Comparison of ENCODE assay signal across 21 mouse cellular contexts in genomic region chr4:33797964-33798363, GRCm38 (mm10).
DNase-seq lines count a peak whose midpoint lies in the region; ATAC-seq lines count a peak whose summit lies in the region.
"Had no signal": no experiment of that assay in that cellular context is flagged by ENCODE, and none has a peak within 500 bp of the region (broad histone marks: within the 10 kb centered on the region; RNA-seq: fewer than 3 reads in every experiment).

No protein-coding gene starts in this region.

- peak; percentile 31 to 39 for DNase-seq in frontal cortex, postnatal 36 days (ENCODE audit: low spot score in 2 of 2)
- DNase-seq in frontal cortex, postnatal 10 days (ENCODE audit: low spot score in 2 of 2), result no peak
- DNase-seq in cerebellum, adult 18-20 months, result peak; percentile 39 to 56
- DNase-seq in cerebellum, adult 9-11 months, result peak; percentile 66
- DNase-seq in adrenal gland, adult (ENCODE audit: inconsistent age in 2 of 2, low spot score in 1 of 2), result no peak
- DNase-seq: adrenal gland, adult 2 months; gastrocnemius, adult 2 months; heart, postnatal 14 days; kidney, adult 8-10 months; kidney, postnatal 14 days; thymus, postnatal 14 days had no signal

- H3K36me3 ChIP-seq in midbrain, embryonic 15.5 days (replicated peaks), result no peaks in the 10 kb centered on the region
- H3K36me3 ChIP-seq in midbrain, embryonic 16.5 days (ENCODE audit: control insufficient read depth, insufficient read depth, low read length), result no peaks in the 10 kb centered on the region
- H3K36me3 ChIP-seq: embryonic facial prominence, embryonic 15.5 days; hindbrain, embryonic 13.5 days; liver, embryonic 15.5 days; neural tube, embryonic 15.5 days had no signal

- no peak overlapping the region for H3K4me3 ChIP-seq in midbrain, embryonic 15.5 days
- H3K4me3 ChIP-seq in midbrain, embryonic 16.5 days (ENCODE audit: low read depth, low read length), result no peak overlapping the region
- H3K4me3 ChIP-seq: embryonic facial prominence, embryonic 15.5 days; gastrocnemius, adult 2 months; hindbrain, embryonic 13.5 days; liver, embryonic 15.5 days; neural tube, embryonic 15.5 days had no signal

- peaks cover 7% of the 10 kb centered on the region for H3K4me1 ChIP-seq in midbrain, embryonic 15.5 days
- peaks cover 5% of the 10 kb centered on the region; the same call in 1 of the 2 replicates for H3K4me1 ChIP-seq in midbrain, embryonic 16.5 days (ENCODE audit: control insufficient read depth, insufficient read depth, low read length)
- H3K4me1 ChIP-seq: embryonic facial prominence, embryonic 15.5 days; liver, embryonic 15.5 days had no signal

- no peak overlapping the region for H3K4me2 ChIP-seq in midbrain, embryonic 15.5 days
- H3K4me2 ChIP-seq in midbrain, embryonic 16.5 days (ENCODE audit: low read length), result no peak overlapping the region
- H3K4me2 ChIP-seq: embryonic facial prominence, embryonic 15.5 days; heart, embryonic 11.5 days; hindbrain, embryonic 13.5 days; liver, embryonic 15.5 days; midbrain, embryonic 11.5 days; neural tube, embryonic 15.5 days had no signal

- WGBS in midbrain, embryonic 15.5 days, result 85% methylated on average over 4 of the region's 4 CpGs
- WGBS in midbrain, embryonic 16.5 days, result 89% methylated on average over 4 of the region's 4 CpGs

- ATAC-seq in midbrain, embryonic 15.5 days (replicated peaks), result no peak
- ATAC-seq in midbrain, embryonic 16.5 days, result no peak
- ATAC-seq: inflammation-experienced regulatory T-cells, adult 6 months had no signal

- H3K9me3 ChIP-seq in midbrain, embryonic 15.5 days, result no peaks in the 10 kb centered on the region
- H3K9me3 ChIP-seq in midbrain, embryonic 16.5 days (replicated peaks; ENCODE audit: control insufficient read depth, low read length, poor library complexity, severe bottlenecking), result no peaks in the 10 kb centered on the region
- H3K9me3 ChIP-seq: embryonic facial prominence, embryonic 15.5 days; hindbrain, embryonic 13.5 days; liver, embryonic 15.5 days had no signal

- no peaks in the 10 kb centered on the region for H3K27me3 ChIP-seq in midbrain, embryonic 15.5 days (replicated peaks)
- H3K27me3 ChIP-seq in midbrain, embryonic 16.5 days (ENCODE audit: control insufficient read depth, insufficient read depth, low read depth, low read length), result no peaks in the 10 kb centered on the region
- H3K27me3 ChIP-seq: embryonic facial prominence, embryonic 15.5 days; hindbrain, embryonic 13.5 days; liver, embryonic 15.5 days; neural tube, embryonic 15.5 days had no signal

- H3K27ac ChIP-seq in midbrain, embryonic 15.5 days, result 0 out of 2 replicates have a peak overlapping the region, but pooled peaks have one; percentile 17
- H3K27ac ChIP-seq in midbrain, embryonic 16.5 days (ENCODE audit: low read length), result no peak overlapping the region
- H3K27ac ChIP-seq: embryonic facial prominence, embryonic 15.5 days; gastrocnemius, adult 2 months; hindbrain, embryonic 13.5 days; liver, embryonic 15.5 days; macrophage; neural tube, embryonic 15.5 days had no signal

- H3K9ac ChIP-seq in midbrain, embryonic 15.5 days, result no peak overlapping the region
- no peak overlapping the region for H3K9ac ChIP-seq in midbrain, embryonic 16.5 days (ENCODE audit: low read depth, low read length)
- H3K9ac ChIP-seq: embryonic facial prominence, embryonic 15.5 days; hindbrain, embryonic 13.5 days; liver, embryonic 15.5 days; neural tube, embryonic 15.5 days had no signal

Comparison
In these comparisons a context has a peak if more than half of its experiments do, and no peak if none do; other contexts are left out.
1. DNase-seq: peak in frontal cortex, postnatal 36 days (2 of 2), cerebellum, adult 18-20 months (2 of 2) and cerebellum, adult 9-11 months (single experiment); none in frontal cortex, postnatal 10 days (0 of 2) and adrenal gland, adult (0 of 2).